Mouse (Mus musculus) urinary bladder, postnatal 14 days (tissue): ENCODE results near the gene Gm3629.
"Not testable (repeated sequence)": the region's sequence is repeated elsewhere in the genome, so short reads cannot be mapped to it uniquely, and the experiment has no call there.

Experiments
- DNase-seq: peaks from one replicate; pipeline ENCODE4 v3.0.0; 2021; ENCODE audit warnings: low spot score

Gene Gm3629

GRCm38 (mm10) chr14:6590513-6590912, at the start of gene Gm3629:
Gene Gm3629, minus strand, starts transcription at chr14:6590613.
- DNase-seq, result not testable (repeated sequence)

GRCm38 (mm10) chr14:6622318-6622717, 31.9 kb upstream of the Gm3629 start, which contains the start of gene Gm3460:
Gene Gm3460, minus strand, starts transcription at chr14:6622418.
- not testable (repeated sequence) for DNase-seq

- peak; percentile 2 for DNase-seq
Observed at GRCm38 (mm10) chr14:6606436-6606835, 16.0 kb upstream of the Gm3629 start.

GRCm38 (mm10) chr14:6605004-6605403, 14.6 kb upstream of the Gm3629 start:
- peak; percentile 16 for DNase-seq

GRCm38 (mm10) chr14:6604551-6604950, 14.1 kb upstream of the Gm3629 start:
- DNase-seq, result peak; percentile 5

GRCm38 (mm10) chr14:6537190-6537589, 53.2 kb downstream of the Gm3629 start, which contains the start of gene Gm8356:
Gene Gm8356, minus strand, starts transcription at chr14:6537290.
- DNase-seq, result not testable (repeated sequence)
